Mouse (Mus musculus) lung, adult 2 months (tissue): ENCODE results near the gene Cnih2.

Experiments used
- CTCF ChIP-seq: fragments of 200-500 bp; IDR thresholded peaks from 2 replicates; pipeline ENCODE4 v1.5.1; 2011; ENCODE audit warnings: mild to moderate bottlenecking, low read length, control low read depth; ENCODE audit not compliant: insufficient read depth
- POLR2A ChIP-seq: fragments of 200-500 bp; IDR thresholded peaks from 2 replicates; pipeline ENCODE4 v1.6.1; 2011; ENCODE audit warnings: low read depth, mild to moderate bottlenecking, control low read depth, low read length, borderline replicate concordance; ENCODE audit errors: extremely low read depth

- TF ChIP-seq POLR2A, result 0 out of 2 replicates have a peak, but pooled peaks have one; percentile 28
- no peak for TF ChIP-seq CTCF
These were observed 30.3 kb downstream of the Cnih2 start, which contains the start of gene Cd248 for GRCm38 (mm10) chr19:5067867-5068569.
